Mouse (Mus musculus): ENCODE data around the gene Wdfy3. TPM values are rescaled to one million over a fixed set of nuclear protein-coding genes. Genes with fewer than 3 reads are reported as not detected.
"Not testable (repeated sequence)": the region's sequence is repeated elsewhere in the genome, so short reads cannot be mapped to it uniquely, and the experiment has no call there.

Wdfy3 gene
- polyA plus RNA-seq, 1 experiment from 2014 or later, result 29.2 TPM

- Histone ChIP-seq H3K9ac (ENCODE audit: low read length) (no peak overlapping the region), H3K4me3 (ENCODE audit: low read depth, low read length) (no peak overlapping the region), H3K9me3 (ENCODE audit: control insufficient read depth, low read length) (no peaks in the 10 kb centered on the region), H3K4me2 (ENCODE audit: low read depth, low read length, severe bottlenecking) (no peak overlapping the region), H3K27ac (ENCODE audit: low read depth, low read length) (no peak overlapping the region), H3K4me1 (replicated peaks; ENCODE audit: control insufficient read depth, insufficient read depth, low read length) (no peaks in the 10 kb centered on the region), H3K36me3 (ENCODE audit: control insufficient read depth, insufficient read depth, low read length) (peaks cover 16% of the 10 kb centered on the region), H3K27me3 (ENCODE audit: control insufficient read depth, insufficient read depth, low read length) (no peaks in the 10 kb centered on the region)
- no peak for ATAC-seq (replicated peaks; ENCODE audit: low FRiP score)
- WGBS, result 71% methylated on average over 4 of the region's 4 CpGs
- no peak for DNase-seq (ENCODE audit: low spot score)
Measured at GRCm38 (mm10) chr5:101847762-101848161, 222.0 kb downstream of the Wdfy3 start.

- Histone ChIP-seq H3K4me1 (replicated peaks; ENCODE audit: control insufficient read depth, insufficient read depth, low read length) (no peaks in the 10 kb centered on the region), H3K4me2 (ENCODE audit: low read depth, low read length, severe bottlenecking) (no peak overlapping the region), H3K27me3 (ENCODE audit: control insufficient read depth, insufficient read depth, low read length) (no peaks in the 10 kb centered on the region), H3K9me3 (ENCODE audit: control insufficient read depth, low read length) (no peaks in the 10 kb centered on the region), H3K36me3 (ENCODE audit: control insufficient read depth, insufficient read depth, low read length) (peaks cover 16% of the 10 kb centered on the region), H3K27ac (ENCODE audit: low read depth, low read length) (no peak overlapping the region), H3K9ac (ENCODE audit: low read length) (no peak overlapping the region), H3K4me3 (ENCODE audit: low read depth, low read length) (no peak overlapping the region)
- 84% methylated on average over 7 of the region's 7 CpGs for whole genome bisulfite sequencing
- ATAC-seq (replicated peaks; ENCODE audit: low FRiP score) (no peak), DNase-seq (ENCODE audit: low spot score) (no peak)
Measured at GRCm38 (mm10) chr5:101847323-101847722, 222.4 kb downstream of the Wdfy3 start.

DNA sequence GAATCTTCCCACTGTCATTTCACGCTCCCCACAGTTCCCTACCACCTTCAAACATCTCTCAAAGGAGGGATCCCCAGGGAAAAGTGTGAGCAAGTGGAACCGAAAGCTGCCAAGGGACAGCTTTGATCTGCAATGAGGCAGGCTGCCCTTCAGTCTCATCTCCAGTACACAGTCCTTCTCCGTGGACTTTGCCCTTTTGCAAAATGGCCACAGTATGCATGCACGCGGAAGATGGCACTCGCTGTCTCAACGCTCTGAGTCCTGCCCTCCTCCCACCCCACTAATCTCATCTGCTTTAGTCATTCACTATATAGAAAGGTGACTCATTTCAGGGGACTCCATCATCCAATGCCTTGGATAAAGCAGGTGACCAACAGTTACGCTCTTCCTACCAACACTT lies 223.8 kb downstream of the Wdfy3 start:
- Histone ChIP-seq H3K27me3 (ENCODE audit: control insufficient read depth, insufficient read depth, low read length) (no peaks in the 10 kb centered on the region), H3K9ac (ENCODE audit: low read length) (no peak overlapping the region), H3K4me3 (ENCODE audit: low read depth, low read length) (no peak overlapping the region), H3K9me3 (ENCODE audit: control insufficient read depth, low read length) (no peaks in the 10 kb centered on the region), H3K36me3 (ENCODE audit: control insufficient read depth, insufficient read depth, low read length) (peaks cover 15% of the 10 kb centered on the region), H3K4me2 (ENCODE audit: low read depth, low read length, severe bottlenecking) (no peak overlapping the region), H3K27ac (ENCODE audit: low read depth, low read length) (no peak overlapping the region), H3K4me1 (replicated peaks; ENCODE audit: control insufficient read depth, insufficient read depth, low read length) (no peaks in the 10 kb centered on the region)
- DNase-seq (ENCODE audit: low spot score) (no peak), ATAC-seq (replicated peaks; ENCODE audit: low FRiP score) (no peak)
- 96% methylated on average over 8 of the region's 8 CpGs for WGBS

DNA sequence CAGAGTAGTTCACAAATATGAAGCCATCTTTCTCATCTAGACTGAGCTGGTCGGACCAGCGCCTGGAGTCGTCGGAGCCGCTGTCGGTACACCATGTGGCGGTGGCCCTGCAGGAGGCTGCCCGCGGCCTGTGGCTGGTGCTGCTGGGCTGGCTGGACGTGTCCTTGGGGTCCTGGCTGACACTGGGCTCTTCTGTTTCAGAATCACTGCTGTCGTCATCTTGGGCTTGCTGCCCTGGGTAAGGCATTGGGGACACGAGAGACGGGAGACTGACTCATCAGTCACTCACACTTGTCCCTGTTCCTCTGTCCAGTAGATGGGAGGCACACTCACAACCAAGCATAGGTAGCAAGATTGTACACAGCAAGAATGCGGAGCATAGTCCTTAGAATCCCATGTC lies 224.7 kb downstream of the Wdfy3 start:
- Histone ChIP-seq H3K27ac (ENCODE audit: low read depth, low read length) (no peak overlapping the region), H3K9ac (ENCODE audit: low read length) (no peak overlapping the region), H3K4me1 (replicated peaks; ENCODE audit: control insufficient read depth, insufficient read depth, low read length) (no peaks in the 10 kb centered on the region), H3K27me3 (ENCODE audit: control insufficient read depth, insufficient read depth, low read length) (no peaks in the 10 kb centered on the region), H3K4me3 (ENCODE audit: low read depth, low read length) (no peak overlapping the region), H3K36me3 (ENCODE audit: control insufficient read depth, insufficient read depth, low read length) (peaks cover 15% of the 10 kb centered on the region), H3K9me3 (ENCODE audit: control insufficient read depth, low read length) (no peaks in the 10 kb centered on the region), H3K4me2 (ENCODE audit: low read depth, low read length, severe bottlenecking) (no peak overlapping the region)
- no peak for DNase-seq (ENCODE audit: low spot score)
- 96% methylated on average over 14 of the region's 14 CpGs for WGBS
- ATAC-seq (replicated peaks; ENCODE audit: low FRiP score), result no peak

GRCm38 (mm10) chr5:101840476-101840875 lies 229.2 kb downstream of the Wdfy3 start:
- no peak overlapping the region for H3K4me3 ChIP-seq (ENCODE audit: low read depth, low read length)
- peaks cover 12% of the 10 kb centered on the region; the same call in 1 of the 2 replicates for H3K36me3 ChIP-seq (ENCODE audit: control insufficient read depth, insufficient read depth, low read length)
- DNase-seq (ENCODE audit: low spot score) (no peak), ATAC-seq (replicated peaks; ENCODE audit: low FRiP score) (no peak)
- no peaks in the 10 kb centered on the region for H3K9me3 ChIP-seq (ENCODE audit: control insufficient read depth, low read length)
- no peaks in the 10 kb centered on the region for H3K4me1 ChIP-seq (replicated peaks; ENCODE audit: control insufficient read depth, insufficient read depth, low read length)
- H3K9ac ChIP-seq (ENCODE audit: low read length), result no peak overlapping the region
- over 99% methylated on average over 5 of the region's 5 CpGs for WGBS
- H3K27ac ChIP-seq (ENCODE audit: low read depth, low read length), result no peak overlapping the region
- H3K4me2 ChIP-seq (ENCODE audit: low read depth, low read length, severe bottlenecking), result no peak overlapping the region
- H3K27me3 ChIP-seq (ENCODE audit: control insufficient read depth, insufficient read depth, low read length), result no peaks in the 10 kb centered on the region

DNA sequence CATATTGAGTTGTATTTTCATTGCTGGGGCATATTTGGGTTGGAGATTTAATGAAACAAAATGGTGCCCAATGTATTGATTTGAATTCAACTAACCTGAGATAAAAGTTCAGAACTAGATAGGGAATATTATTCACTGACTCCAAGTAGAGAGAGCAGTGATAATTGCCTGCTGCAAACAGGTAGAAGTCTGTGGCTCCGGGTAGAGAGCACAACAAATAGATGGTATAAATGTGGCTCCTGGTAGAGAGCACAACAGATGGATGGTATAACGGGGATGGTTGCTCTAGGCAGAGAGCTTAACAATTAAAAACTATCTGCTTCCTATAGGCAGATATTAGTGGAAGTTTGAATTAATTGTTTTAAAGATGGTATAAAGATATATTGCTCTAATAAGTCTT lies 232.1 kb downstream of the Wdfy3 start:
- H3K27me3 ChIP-seq (ENCODE audit: control insufficient read depth, insufficient read depth, low read length); H3K4me1 ChIP-seq (replicated peaks; ENCODE audit: control insufficient read depth, insufficient read depth, low read length); H3K27ac ChIP-seq (ENCODE audit: low read depth, low read length); H3K4me2 ChIP-seq (ENCODE audit: low read depth, low read length, severe bottlenecking); H3K4me3 ChIP-seq (ENCODE audit: low read depth, low read length); DNase-seq (ENCODE audit: low spot score); H3K36me3 ChIP-seq (ENCODE audit: control insufficient read depth, insufficient read depth, low read length); ATAC-seq (replicated peaks; ENCODE audit: low FRiP score); H3K9ac ChIP-seq (ENCODE audit: low read length); H3K9me3 ChIP-seq (ENCODE audit: control insufficient read depth, low read length): not testable (repeated sequence)
- 94% methylated on average over 2 of the region's 2 CpGs for WGBS

DNA sequence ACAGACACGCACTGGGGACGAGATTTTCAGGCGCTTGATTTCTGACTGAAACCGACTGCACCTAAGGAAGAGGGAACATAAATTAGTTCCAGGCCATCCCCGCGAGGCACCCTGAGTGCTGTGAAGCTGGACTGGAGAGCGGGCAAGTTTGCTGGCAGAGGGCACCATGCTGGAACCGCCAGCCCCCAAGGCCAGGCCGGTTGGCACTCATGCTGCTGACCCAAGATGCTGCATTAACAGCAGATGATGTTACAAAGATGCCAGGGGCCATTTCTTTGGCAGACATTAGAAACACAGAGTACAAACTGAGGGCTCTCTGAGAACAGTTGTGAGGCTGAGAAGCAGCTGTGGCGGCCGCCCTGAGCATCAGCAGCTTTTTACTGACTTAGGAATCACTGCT lies 233.5 kb downstream of the Wdfy3 start:
- no peak overlapping the region for H3K27ac ChIP-seq (ENCODE audit: low read depth, low read length)
- DNase-seq (ENCODE audit: low spot score), result peak; percentile 35
- ATAC-seq (replicated peaks; ENCODE audit: low FRiP score), result no peak
- H3K4me1 ChIP-seq (replicated peaks; ENCODE audit: control insufficient read depth, insufficient read depth, low read length), result no peaks in the 10 kb centered on the region
- no peaks in the 10 kb centered on the region for H3K27me3 ChIP-seq (ENCODE audit: control insufficient read depth, insufficient read depth, low read length)
- no peaks in the 10 kb centered on the region for H3K9me3 ChIP-seq (ENCODE audit: control insufficient read depth, low read length)
- H3K9ac ChIP-seq (ENCODE audit: low read length), result no peak overlapping the region
- H3K36me3 ChIP-seq (ENCODE audit: control insufficient read depth, insufficient read depth, low read length), result peaks cover 2% of the 10 kb centered on the region; the same call in 1 of the 2 replicates
- no peak overlapping the region for H3K4me3 ChIP-seq (ENCODE audit: low read depth, low read length)
- no peak overlapping the region for H3K4me2 ChIP-seq (ENCODE audit: low read depth, low read length, severe bottlenecking)
- 94% methylated on average over 11 of the region's 11 CpGs for WGBS

DNA sequence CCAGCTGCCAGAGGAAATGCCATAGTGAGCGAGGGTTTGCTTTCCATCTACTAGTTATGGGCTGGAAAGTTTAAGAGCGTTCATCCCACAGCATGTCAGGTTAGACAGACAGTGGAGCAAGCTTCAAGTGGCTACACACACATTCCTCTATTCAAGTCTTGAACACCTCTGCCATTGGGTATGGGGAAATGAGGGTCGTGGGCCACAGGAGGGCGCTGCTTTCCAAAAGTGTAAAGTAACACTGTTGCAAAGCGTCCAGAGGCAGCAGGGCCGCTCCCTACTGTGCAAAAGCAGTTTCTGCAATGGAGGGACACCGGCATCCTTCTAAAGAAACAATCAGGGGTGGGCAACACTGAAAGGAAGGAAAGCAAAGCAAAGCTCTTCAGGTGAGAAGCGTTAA lies 235.8 kb downstream of the Wdfy3 start:
- Histone ChIP-seq H3K9me3 (ENCODE audit: control insufficient read depth, low read length) (no peaks in the 10 kb centered on the region), H3K4me1 (replicated peaks; ENCODE audit: control insufficient read depth, insufficient read depth, low read length) (no peaks in the 10 kb centered on the region), H3K27ac (ENCODE audit: low read depth, low read length) (no peak overlapping the region), H3K27me3 (ENCODE audit: control insufficient read depth, insufficient read depth, low read length) (no peaks in the 10 kb centered on the region), H3K4me2 (ENCODE audit: low read depth, low read length, severe bottlenecking) (no peak overlapping the region), H3K4me3 (ENCODE audit: low read depth, low read length) (no peak overlapping the region), H3K36me3 (ENCODE audit: control insufficient read depth, insufficient read depth, low read length) (peaks cover 2% of the 10 kb centered on the region; the same call in 1 of the 2 replicates), H3K9ac (ENCODE audit: low read length) (no peak overlapping the region)
- DNase-seq (ENCODE audit: low spot score), result no peak
- WGBS, result 59% methylated on average over 8 of the region's 8 CpGs
- ATAC-seq (replicated peaks; ENCODE audit: low FRiP score), result no peak

GRCm38 (mm10) chr5:101832991-101833390 lies 236.7 kb downstream of the Wdfy3 start:
- no peaks in the 10 kb centered on the region for H3K9me3 ChIP-seq (ENCODE audit: control insufficient read depth, low read length)
- H3K4me2 ChIP-seq (ENCODE audit: low read depth, low read length, severe bottlenecking), result no peak overlapping the region
- ATAC-seq (replicated peaks; ENCODE audit: low FRiP score) (no peak), DNase-seq (ENCODE audit: low spot score) (no peak)
- no peak overlapping the region for H3K27ac ChIP-seq (ENCODE audit: low read depth, low read length)
- H3K36me3 ChIP-seq (ENCODE audit: control insufficient read depth, insufficient read depth, low read length), result peaks cover 2% of the 10 kb centered on the region; the same call in 1 of the 2 replicates
- H3K27me3 ChIP-seq (ENCODE audit: control insufficient read depth, insufficient read depth, low read length), result no peaks in the 10 kb centered on the region
- H3K9ac ChIP-seq (ENCODE audit: low read length), result no peak overlapping the region
- H3K4me1 ChIP-seq (replicated peaks; ENCODE audit: control insufficient read depth, insufficient read depth, low read length), result no peaks in the 10 kb centered on the region
- 95% methylated on average over 5 of the region's 5 CpGs for WGBS
- H3K4me3 ChIP-seq (ENCODE audit: low read depth, low read length), result no peak overlapping the region
